Mouse (Mus musculus): ENCODE measurements around the gene Rnf215.
"Not testable (repeated sequence)": the region's sequence is repeated elsewhere in the genome, so short reads cannot be mapped to it uniquely, and the experiment has no call there.

The Rnf215 gene

GRCm38 (mm10) chr11:4143281-4144062 is 8.5 kb downstream of the Rnf215 start:
- in situ Hi-C loops (cut with MboI; ENCODE audit: low sequenced_read_pairs): no loop called here

- in situ Hi-C loops (cut with MboI; ENCODE audit: low sequenced_read_pairs): no loop called here
Observed at GRCm38 (mm10) chr11:4146381-4146780, 11.4 kb downstream of the Rnf215 start.

- in situ Hi-C loops (cut with MboI; ENCODE audit: low sequenced_read_pairs): no loop called here
Observed at GRCm38 (mm10) chr11:4147098-4147497, 12.1 kb downstream of the Rnf215 start.

- in situ Hi-C loops (cut with MboI; ENCODE audit: low sequenced_read_pairs): no loop called here
Observed at GRCm38 (mm10) chr11:4148120-4148519, 13.1 kb downstream of the Rnf215 start.

GRCm38 (mm10) chr11:4148536-4149156 is 13.6 kb downstream of the Rnf215 start:
- in situ Hi-C loops (cut with MboI; ENCODE audit: low sequenced_read_pairs): no loop called here

GRCm38 (mm10) chr11:4149886-4150285 is 14.9 kb downstream of the Rnf215 start:
- in situ Hi-C loops (cut with MboI; ENCODE audit: low sequenced_read_pairs): no loop called here

- in situ Hi-C loops (cut with MboI; ENCODE audit: low sequenced_read_pairs): no loop called here
Observed at GRCm38 (mm10) chr11:4153694-4154093, 18.7 kb downstream of the Rnf215 start.

GRCm38 (mm10) chr11:4155641-4156040 is 20.6 kb downstream of the Rnf215 start:
- in situ Hi-C loops (cut with MboI; ENCODE audit: low sequenced_read_pairs): no loop called here

- in situ Hi-C loops (cut with MboI; ENCODE audit: low sequenced_read_pairs): no loop called here
Observed at GRCm38 (mm10) chr11:4158676-4159075, 23.7 kb downstream of the Rnf215 start.

GRCm38 (mm10) chr11:4159808-4160708 is 25.1 kb downstream of the Rnf215 start, which contains the start of the genes Ccdc157 and Sf3a1:
Gene Ccdc157 (minus strand): TSS chr11:4160293.
Gene Sf3a1 (plus strand): TSS chr11:4160350.
- in situ Hi-C loops (cut with MboI; ENCODE audit: low sequenced_read_pairs): no loop called here

GRCm38 (mm10) chr11:4160758-4161480 is 25.9 kb downstream of the Rnf215 start:
- in situ Hi-C loops (cut with MboI; ENCODE audit: low sequenced_read_pairs): no loop called here

GRCm38 (mm10) chr11:4164701-4165100 is 29.7 kb downstream of the Rnf215 start:
- in situ Hi-C loops (cut with MboI; ENCODE audit: low sequenced_read_pairs): no loop called here

GRCm38 (mm10) chr11:4166467-4167090 is 31.6 kb downstream of the Rnf215 start:
- in situ Hi-C loops (cut with MboI; ENCODE audit: low sequenced_read_pairs): no loop called here

GRCm38 (mm10) chr11:4174586-4174985 is 39.6 kb downstream of the Rnf215 start:
- in situ Hi-C loops (cut with MboI; ENCODE audit: low sequenced_read_pairs): no loop called here

- in situ Hi-C loops (cut with MboI; ENCODE audit: low sequenced_read_pairs): no loop called here
Observed at GRCm38 (mm10) chr11:4177716-4178115, 42.7 kb downstream of the Rnf215 start.

GRCm38 (mm10) chr11:4182061-4182460 is 47.1 kb downstream of the Rnf215 start:
- in situ Hi-C loops (cut with MboI; ENCODE audit: low sequenced_read_pairs): no loop called here

- in situ Hi-C loops (cut with MboI; ENCODE audit: low sequenced_read_pairs): no loop called here
Observed at GRCm38 (mm10) chr11:4183511-4183910, 48.5 kb downstream of the Rnf215 start.

- in situ Hi-C loops (cut with MboI; ENCODE audit: low sequenced_read_pairs): no loop called here
Observed at GRCm38 (mm10) chr11:4184251-4184952, 49.4 kb downstream of the Rnf215 start.

- in situ Hi-C loops (cut with MboI; ENCODE audit: low sequenced_read_pairs): not testable (repeated sequence)
Observed at GRCm38 (mm10) chr11:4185480-4185879, 50.5 kb downstream of the Rnf215 start.
